Mouse (Mus musculus) T-helper 17 cell (primary cell): ENCODE measurements at regions not wholly inside any gene's neighbourhood (a gene's known extent, or its start where the extent isn't known, plus 50 kb on each side); places are given as distances from the start of the nearest gene placed in this dataset.

ENCODE experiments used
- in situ Hi-C, 2 experiments: fragments of 300-600 bp; cut with MboI, MseI; formaldehyde crosslinking; loops; 1 replicate in 1 of 2; 2 replicates in 1 of 2; pipeline ENCODE4 v1.15.1; 2025; ENCODE audit warnings: high pct_unique_total_duplicates in 2 of 2

DNA sequence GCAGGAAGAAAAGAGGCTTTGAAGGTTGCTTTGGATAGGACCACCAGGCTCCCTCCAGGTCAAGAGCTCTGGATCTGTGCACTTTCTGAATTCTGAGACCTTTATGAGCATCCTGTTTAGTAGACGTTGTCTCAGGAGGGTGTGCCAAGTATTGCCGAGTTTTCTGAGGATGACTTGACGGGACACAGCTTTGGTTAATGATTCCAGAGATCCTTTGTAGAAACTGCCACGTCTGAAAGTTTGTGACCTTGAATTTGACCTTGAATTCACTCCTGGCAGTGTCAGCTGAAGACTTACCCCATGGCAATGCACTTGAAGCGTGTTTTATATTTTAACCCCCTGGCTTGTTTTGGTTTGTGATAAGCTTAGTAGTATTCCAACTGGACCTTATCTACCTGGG, 58.0 kb upstream of the Ercc6l2 start:
- in situ Hi-C loops = no loop called here

DNA sequence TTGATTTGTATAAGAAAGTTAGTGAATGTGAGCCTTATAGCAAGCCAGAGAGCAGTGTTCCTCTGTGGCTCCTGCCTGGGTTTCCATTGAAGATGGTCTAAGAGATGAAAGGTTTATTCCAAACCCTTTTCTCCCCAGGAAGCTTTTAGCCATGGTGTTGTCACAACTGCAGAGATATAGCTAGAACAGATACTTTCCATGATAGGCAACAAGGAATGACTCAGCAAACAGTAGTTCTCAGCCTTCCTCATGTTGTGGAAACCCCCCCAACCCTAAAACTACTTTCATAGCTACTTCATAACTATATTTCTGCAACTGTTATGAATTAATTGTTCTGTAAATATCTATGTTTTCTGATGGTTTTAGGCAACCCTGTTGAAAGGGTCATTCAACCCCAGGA, 53.5 kb upstream of the Ercc6l2 start:
- in situ Hi-C loops = no loop called here
